Mouse (Mus musculus): ENCODE measurements around the gene Gm21915.

The Gm21915 gene

GRCm38 (mm10) chr9:40670313-40670712 is at the start of gene Gm21915:
Gene Gm21915, plus strand, starts transcription at chr9:40670613.
- DNase-seq, result no peak

- DNase-seq, result no peak
Measured at GRCm38 (mm10) chr9:40622265-40622664, 48.1 kb upstream of the Gm21915 start.

DNA sequence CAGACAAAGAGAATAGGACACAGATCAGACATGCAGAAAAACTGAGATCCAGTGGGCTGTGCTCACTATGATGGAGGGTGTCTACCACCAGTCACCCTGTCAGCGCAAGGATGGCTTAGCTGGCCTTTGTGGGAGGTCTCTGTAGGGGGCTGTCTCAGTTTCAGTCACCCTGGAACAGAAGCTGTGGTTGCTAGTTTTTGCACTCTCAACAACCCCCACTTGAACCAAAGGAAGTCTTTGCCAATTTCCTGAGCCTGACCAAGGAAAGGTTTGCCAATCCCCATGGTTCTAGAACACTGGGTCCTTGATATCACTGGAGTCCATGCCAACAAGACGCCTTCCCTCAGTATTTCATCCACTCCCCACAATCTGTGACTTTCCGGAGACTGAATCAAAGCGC is 47.6 kb upstream of the Gm21915 start:
- no peak for DNase-seq

GRCm38 (mm10) chr9:40625341-40625740 is 45.1 kb upstream of the Gm21915 start:
- no peak for DNase-seq

DNA sequence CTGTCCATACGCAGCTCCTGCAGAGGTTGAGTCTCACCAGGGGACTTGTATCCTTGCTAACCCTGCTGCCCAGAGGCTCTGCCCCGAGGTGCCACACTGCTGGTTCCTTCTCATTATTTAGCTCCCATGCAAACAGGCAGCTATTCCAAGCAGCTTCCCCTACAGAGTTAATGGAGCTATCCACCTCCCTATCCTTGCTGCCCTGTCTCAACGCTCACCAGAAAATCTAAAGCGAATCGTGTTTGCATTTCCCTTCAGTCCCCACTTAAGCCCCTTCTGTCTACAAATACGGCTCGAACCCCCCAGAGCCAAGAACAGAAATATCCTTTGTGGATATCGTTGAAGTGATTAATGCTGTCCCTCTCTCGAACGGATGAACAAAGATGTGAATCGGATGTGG is 43.8 kb upstream of the Gm21915 start:
- no peak for DNase-seq

- DNase-seq, result no peak
Measured at GRCm38 (mm10) chr9:40627146-40627713, 43.2 kb upstream of the Gm21915 start.

- DNase-seq, result peak; percentile 69
Measured at GRCm38 (mm10) chr9:40628130-40629069, 42.0 kb upstream of the Gm21915 start.

DNA sequence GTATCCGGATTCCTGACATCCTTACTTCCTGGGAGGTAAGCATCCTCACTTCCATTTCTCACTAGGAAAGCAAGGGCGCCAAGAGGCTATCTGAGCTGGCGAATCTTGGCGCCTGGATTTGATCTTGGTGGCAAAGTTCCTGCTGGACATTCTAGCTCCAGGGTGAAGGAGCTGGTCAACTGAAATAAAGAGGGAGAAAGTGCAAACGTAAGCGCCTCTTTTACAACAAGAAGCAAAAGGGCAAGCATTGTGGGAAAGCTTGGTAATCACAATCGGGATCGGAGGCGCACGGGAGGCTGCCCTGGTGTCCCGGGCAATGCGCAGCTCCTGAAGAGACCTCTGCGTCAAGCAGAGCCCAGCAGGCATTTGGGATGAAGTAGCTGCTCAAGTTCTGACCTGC is 41.0 kb upstream of the Gm21915 start:
- DNase-seq, result no peak

DNA sequence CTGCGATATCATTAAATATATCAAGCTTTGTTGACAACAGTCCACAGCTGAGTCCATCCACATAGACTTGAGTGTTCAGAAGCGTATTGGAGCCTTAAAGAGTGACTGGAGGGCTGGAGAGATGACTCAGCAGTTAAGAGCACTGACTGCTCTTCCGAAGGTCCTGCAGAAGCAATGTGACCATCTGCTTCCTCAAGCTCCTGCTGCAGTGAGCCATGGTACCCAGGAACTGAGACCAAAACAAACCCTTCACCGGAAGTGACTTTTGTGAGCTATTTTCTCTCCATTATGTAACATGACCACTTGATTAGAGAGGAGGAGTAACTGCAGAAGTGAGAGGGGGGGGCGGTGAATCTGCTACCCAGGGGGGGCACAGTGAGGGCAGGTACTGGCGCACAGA is 39.3 kb upstream of the Gm21915 start:
- DNase-seq, result no peak

DNA sequence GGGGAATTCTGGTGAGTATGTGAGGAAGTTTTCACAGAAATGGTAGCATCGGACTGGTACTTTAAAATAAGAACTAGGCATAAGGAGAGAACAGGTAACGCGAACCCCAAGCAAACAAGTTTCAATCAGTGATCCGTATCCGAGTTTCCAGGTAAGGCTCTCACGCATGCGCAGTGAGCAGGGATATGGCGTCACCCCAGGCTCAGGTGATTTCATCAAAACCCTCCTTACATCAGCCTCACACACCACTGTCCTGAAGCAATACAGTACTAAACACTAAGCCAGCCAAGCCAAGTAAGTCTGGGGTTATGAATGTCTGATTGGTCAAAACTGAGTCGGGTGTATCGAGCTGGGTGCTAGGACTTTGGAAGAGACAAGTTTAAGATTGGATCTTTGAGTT is 38.9 kb upstream of the Gm21915 start:
- DNase-seq, result no peak

DNA sequence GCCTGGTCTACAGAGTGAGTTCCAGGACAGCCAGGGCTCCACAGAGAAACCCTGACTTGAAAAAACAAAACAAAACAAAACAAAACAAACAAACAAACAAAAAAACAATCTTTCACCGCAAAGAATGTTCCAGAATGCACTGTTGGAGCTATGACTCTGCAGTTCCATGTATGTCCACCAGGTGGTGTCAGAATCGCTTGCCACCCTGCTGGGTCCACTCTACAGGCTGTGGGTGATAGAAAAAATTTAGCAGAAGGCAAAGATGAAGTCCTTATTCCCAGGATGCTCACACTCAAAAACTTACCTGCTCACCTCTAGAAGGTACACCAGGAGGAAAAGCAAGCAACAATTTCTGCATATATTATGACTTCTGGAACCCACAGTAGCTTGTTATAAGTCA is 34.4 kb upstream of the Gm21915 start:
- DNase-seq, result peak; percentile 72

- no peak for DNase-seq
Measured at GRCm38 (mm10) chr9:40637705-40638393, 32.6 kb upstream of the Gm21915 start.

DNA sequence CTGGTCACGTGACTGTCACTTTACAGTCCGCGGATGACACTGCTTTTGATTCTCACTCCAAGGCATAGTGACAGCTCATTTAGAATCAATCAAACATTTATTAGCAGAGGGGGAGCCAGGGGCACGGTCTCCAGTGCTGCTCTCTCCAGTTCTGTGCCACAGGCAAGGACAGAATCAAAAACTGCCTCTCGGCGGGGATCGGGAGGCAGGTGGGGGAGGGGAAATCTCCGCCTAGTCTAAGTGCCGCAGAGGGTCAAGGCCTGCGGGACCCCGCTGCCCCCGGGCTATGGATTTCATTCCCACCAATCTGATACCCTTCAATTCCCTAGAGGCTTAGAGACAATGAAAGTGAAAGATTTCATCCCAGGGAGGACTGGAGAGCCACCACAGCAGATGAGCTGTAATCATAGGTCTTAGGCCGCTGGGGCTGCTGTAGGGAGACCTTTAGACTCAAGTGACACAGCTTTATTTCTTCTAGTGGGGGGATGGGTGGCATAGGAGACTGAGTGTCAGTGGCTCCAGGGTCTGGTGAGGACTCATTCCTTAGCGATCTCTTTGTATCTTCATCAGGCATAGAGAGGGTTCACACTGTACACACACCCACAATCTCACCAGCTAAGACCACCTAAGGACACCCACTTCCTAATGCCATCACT is 31.9 kb upstream of the Gm21915 start:
- DNase-seq, result peak; percentile 57

GRCm38 (mm10) chr9:40639536-40640187 is 30.8 kb upstream of the Gm21915 start:
- no peak for DNase-seq

DNA sequence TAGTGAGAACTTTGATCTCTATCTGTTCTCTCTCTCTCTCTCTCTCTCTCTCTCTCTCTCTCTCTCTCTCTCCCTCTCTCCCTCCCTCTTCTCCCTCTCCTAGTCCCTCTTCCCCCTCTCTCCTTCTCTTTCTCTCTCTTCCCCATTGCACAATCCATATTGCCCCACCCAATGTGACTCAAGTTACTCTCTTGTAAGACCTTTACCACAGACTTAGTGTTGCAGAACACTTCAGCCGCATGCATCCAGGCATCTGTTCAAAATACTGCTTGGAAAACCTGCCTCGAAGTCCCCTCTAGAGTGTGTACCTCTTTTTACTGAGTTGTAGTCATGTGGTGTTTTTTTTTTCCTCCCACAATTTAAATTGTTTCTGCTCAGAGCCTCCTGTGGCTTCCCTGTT is 29.1 kb upstream of the Gm21915 start:
- DNase-seq, result no peak

DNA sequence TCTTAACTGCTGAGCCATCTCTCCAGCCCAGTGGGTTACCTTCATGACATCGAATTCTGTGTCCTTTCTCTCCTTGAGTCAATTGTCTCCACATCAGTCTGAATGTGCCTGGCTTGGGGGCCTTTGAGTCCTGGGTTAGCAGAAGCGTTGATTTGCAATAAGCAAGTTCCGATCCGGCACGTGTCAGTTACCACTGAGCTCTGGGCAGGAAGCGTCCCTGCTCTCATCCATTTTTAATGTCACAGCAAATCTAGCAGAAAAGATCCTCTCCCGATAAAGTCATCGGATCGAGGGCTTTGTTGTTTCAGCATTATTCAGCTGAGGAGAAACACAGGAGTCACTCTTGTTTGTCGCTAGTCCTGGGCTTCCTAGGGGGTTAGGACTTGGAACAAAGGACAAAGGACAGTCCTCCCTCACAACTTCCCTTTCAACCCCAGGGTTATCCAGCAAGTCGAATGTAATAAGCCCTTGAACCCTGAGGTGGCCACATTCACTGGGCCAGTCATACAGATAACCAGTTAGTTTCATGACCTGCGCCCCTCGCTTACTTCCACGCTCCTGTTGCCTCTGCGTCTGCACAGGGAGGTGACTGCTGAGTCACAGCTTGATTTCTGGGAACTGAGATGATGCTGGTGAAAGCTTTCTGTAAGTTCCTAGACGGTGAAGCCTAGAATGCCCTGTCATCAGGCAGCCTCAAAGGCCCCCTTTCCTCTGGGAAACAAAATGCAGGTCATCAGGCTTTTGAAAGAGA is 27.8 kb upstream of the Gm21915 start:
- no peak for DNase-seq

GRCm38 (mm10) chr9:40649444-40649843 is 21.0 kb upstream of the Gm21915 start:
- DNase-seq, result no peak

DNA sequence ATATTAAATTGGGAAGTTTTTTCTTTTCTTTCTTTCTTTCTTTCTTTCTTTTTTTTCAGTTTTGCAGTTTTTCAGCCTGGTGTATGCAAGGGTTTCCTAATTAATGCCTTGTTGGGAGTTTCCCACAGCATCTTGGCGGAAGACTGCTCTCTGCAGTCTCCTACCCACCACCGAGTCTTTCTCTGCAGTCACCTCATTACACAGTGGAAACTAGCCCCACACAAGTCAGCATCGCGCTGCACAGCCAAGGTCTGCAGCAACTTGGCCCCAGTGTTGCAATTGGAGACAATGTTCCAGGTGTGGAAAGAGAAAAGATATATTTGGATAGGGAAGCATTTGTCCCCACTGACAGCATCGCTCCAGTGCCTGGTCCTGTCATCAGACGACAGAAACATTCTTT is 20.4 kb upstream of the Gm21915 start:
- no peak for DNase-seq

- no peak for DNase-seq
Measured at GRCm38 (mm10) chr9:40651239-40651859, 19.1 kb upstream of the Gm21915 start.

GRCm38 (mm10) chr9:40652757-40653156 is 17.7 kb upstream of the Gm21915 start:
- DNase-seq, result no peak

GRCm38 (mm10) chr9:40666190-40666803 is 4.1 kb upstream of the Gm21915 start:
- no peak for DNase-seq
